Mouse (Mus musculus): ENCODE data around the gene Knstrn. TPM values are rescaled to one million over a fixed set of nuclear protein-coding genes. Genes with fewer than 3 reads are reported as not detected.

Knstrn gene
- polyA plus RNA-seq, 1 experiment from 2014 or later, result 14.8 TPM

DNA sequence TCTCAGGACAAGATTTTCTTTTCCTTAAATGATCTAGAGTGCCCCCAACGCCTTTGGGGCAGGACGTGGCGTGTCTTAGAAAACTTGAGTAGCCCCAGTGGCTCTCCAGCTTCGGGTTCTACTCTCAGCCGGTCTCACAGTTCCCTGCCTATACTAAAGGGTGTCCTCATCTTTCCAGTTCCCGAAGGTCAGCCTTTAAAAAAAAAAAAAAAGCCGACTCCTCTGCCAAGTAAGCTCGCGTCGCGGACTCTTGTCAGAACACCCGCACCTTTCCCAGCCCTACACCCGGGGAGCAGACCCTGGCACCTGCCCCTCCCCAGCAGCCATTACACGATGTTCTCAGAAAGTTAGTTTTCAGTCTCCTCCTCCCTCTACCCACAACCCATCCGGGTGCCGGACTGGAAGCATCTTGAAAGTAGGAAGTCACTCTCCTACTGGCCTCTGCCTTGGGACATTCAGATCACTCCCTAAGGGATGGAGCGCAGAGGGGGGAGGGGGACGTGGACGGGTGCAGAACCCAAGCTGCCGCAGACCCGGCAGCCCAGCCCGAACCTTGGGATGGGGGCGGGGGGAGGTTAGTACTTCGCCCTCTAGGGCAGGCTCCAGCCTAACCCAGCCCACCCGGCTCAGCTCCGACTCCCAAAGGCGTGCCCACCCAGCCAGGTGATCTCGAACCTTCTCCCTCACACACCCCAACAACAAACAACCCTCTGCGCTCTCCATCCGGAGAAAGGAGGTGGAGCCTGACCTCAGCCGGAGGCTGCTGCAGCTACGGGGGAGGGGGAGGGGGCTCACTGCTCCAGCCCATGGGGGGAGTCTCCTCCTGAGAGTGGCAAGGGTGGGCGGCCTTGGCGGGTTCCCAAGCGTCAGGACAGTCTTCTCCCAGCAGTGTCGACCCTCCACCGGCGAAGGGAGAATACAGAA lies 82.4 kb downstream of the Knstrn start:
- peaks cover 76% of the 10 kb centered on the region for H3K27me3 ChIP-seq (replicated peaks)
- H3K9me3 ChIP-seq (replicated peaks), result no peaks in the 10 kb centered on the region
- H3K4me3 ChIP-seq (replicated peaks), result peak overlapping the region; percentile 44
- H3K4me2 ChIP-seq, result peak overlapping the region; percentile 89
- 2% methylated on average over 38 of the region's 38 CpGs for WGBS
- H3K9ac ChIP-seq (replicated peaks), result peak overlapping the region; percentile 49
- no peak overlapping the region for H3K27ac ChIP-seq (replicated peaks)
- no peaks in the 10 kb centered on the region for H3K36me3 ChIP-seq
- peaks cover 34% of the 10 kb centered on the region for H3K4me1 ChIP-seq
- ATAC-seq (ENCODE audit: low FRiP score), result no peak

DNA sequence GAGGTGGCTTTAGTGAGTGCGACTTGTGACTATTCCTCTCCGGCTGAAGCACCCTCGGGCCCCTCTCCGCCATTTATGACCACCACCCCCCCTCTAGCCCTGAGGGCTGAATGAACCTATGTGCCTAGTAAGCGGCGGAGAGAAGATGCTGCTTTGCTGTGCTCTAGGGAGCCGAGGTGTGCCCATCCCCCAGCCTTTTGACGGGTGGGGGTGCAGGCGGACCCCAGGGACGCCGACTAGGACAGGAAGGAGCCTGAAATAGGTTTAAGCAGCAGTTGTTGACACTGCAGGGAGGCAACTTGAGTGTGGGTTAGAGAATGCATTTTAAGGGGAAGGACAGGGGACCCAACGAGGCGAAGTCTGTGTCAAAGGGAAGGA lies 83.1 kb downstream of the Knstrn start:
- H3K4me3 ChIP-seq (replicated peaks), result peak overlapping the region; percentile 44
- no peak overlapping the region for H3K27ac ChIP-seq (replicated peaks)
- peaks cover 34% of the 10 kb centered on the region for H3K4me1 ChIP-seq
- H3K9me3 ChIP-seq (replicated peaks), result no peaks in the 10 kb centered on the region
- peak overlapping the region; percentile 89 for H3K4me2 ChIP-seq
- peaks cover 76% of the 10 kb centered on the region for H3K27me3 ChIP-seq (replicated peaks)
- ATAC-seq (ENCODE audit: low FRiP score), result no peak
- peak overlapping the region; percentile 49 for H3K9ac ChIP-seq (replicated peaks)
- no peaks in the 10 kb centered on the region for H3K36me3 ChIP-seq
- WGBS, result 0% methylated on average over 13 of the region's 13 CpGs

DNA sequence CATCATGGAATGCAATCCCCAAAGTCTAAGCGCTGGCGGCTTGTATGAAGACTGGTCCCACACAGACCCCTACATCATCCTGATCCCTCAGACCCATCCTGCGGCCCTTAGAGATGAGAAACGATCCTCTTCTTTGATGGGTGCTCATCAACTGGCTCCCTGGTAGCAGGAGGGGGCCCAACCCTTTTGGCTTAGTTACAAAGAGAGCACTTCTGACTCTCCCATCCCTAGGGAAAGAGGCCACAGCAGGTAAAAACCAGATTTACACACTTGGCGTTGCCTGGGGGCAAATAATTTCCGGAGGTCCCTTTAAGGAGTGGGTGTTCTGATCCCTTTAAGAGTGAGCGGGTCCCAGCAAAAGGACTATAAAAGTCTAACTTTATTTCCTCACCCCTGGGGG lies 83.6 kb downstream of the Knstrn start:
- H3K9ac ChIP-seq (replicated peaks), result no peak overlapping the region
- no peak for ATAC-seq (ENCODE audit: low FRiP score)

DNA sequence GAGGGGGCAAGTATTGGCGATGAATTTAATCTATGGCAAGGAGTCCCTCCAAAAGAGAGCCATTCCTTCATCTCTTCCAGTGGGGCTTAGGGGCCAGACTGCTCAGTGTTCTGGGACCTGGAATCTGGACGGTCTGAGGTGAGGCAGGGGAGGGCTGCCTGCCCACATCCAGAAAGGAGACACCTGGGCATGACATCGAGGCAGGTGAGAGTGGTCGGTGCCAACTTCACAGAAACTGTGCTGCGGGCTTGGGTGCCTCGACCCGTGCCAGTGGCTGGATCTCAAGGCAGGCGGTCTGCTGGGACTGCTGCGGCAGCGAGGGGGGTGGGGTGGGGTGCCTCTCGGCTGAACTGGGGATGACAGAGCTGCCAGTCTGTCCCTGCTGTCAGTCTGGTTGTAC lies 84.0 kb downstream of the Knstrn start:
- no peaks in the 10 kb centered on the region for H3K36me3 ChIP-seq
- peak overlapping the region; percentile 89 for H3K4me2 ChIP-seq
- 1% methylated on average over 11 of the region's 11 CpGs for WGBS
- no peak for ATAC-seq (ENCODE audit: low FRiP score)
- peaks cover 36% of the 10 kb centered on the region for H3K4me1 ChIP-seq
- no peak overlapping the region for H3K9ac ChIP-seq (replicated peaks)
- no peaks in the 10 kb centered on the region for H3K9me3 ChIP-seq (replicated peaks)
- no peak overlapping the region for H3K4me3 ChIP-seq (replicated peaks)
- H3K27me3 ChIP-seq (replicated peaks), result peaks cover 71% of the 10 kb centered on the region
- H3K27ac ChIP-seq (replicated peaks), result no peak overlapping the region

More for the DNA sequence above, 83.6 kb downstream of the Knstrn start:
- WGBS, result 2% methylated on average over 7 of the region's 7 CpGs
- H3K4me2 ChIP-seq, result peak overlapping the region; percentile 89
- no peaks in the 10 kb centered on the region for H3K9me3 ChIP-seq (replicated peaks)
- peaks cover 34% of the 10 kb centered on the region for H3K4me1 ChIP-seq
- H3K27me3 ChIP-seq (replicated peaks), result peaks cover 75% of the 10 kb centered on the region
- peak overlapping the region; percentile 44 for H3K4me3 ChIP-seq (replicated peaks)
- H3K27ac ChIP-seq (replicated peaks), result no peak overlapping the region
- H3K36me3 ChIP-seq, result no peaks in the 10 kb centered on the region

DNA sequence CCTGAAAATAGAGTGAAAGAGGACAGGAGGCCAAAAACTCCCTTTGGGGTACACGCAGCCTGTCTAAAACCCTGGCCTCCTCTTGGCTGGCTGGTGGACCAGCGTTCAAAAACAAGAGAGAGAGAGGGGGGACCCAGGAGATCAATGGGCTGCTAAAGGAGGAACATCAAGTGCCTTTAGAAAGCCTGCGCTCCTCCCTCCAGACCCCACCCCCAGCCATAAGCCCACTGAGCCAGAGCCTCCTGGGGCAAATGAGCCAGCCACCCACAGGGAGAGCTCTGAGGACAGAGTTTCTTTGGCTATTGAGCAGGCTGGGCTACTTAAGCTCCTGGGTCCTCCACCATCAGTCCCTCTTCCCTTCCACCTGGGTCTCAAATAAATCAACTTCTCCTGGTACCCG lies 85.0 kb downstream of the Knstrn start:
- H3K36me3 ChIP-seq, result no peaks in the 10 kb centered on the region
- no peak overlapping the region for H3K4me2 ChIP-seq
- H3K9me3 ChIP-seq (replicated peaks), result no peaks in the 10 kb centered on the region
- H3K4me3 ChIP-seq (replicated peaks), result no peak overlapping the region
- no peak overlapping the region for H3K9ac ChIP-seq (replicated peaks)
- peaks cover 46% of the 10 kb centered on the region for H3K4me1 ChIP-seq
- peaks cover 63% of the 10 kb centered on the region for H3K27me3 ChIP-seq (replicated peaks)
- ATAC-seq (ENCODE audit: low FRiP score), result no peak
- 7% methylated on average over 4 of the region's 4 CpGs for whole genome bisulfite sequencing
- H3K27ac ChIP-seq (replicated peaks), result no peak overlapping the region

DNA sequence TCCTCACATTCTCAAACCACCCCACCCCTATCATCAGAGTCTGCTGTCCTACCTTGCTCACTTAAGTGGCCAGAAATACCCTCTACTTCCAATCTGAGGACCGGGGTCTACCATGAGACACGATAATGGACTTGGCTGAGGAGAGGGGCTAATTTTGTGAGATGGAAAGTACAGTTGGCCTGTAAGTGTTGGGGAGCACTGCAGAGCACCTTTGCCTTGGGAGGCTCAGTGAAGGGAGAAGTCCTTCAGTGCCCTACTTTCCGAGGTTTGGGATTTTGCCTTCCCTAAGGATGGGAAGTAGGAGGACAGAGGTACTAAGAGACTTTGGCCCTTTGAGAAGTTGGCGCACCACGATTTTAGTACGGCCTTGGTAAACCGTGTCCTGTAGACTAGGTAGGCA lies 85.5 kb downstream of the Knstrn start:
- H3K9me3 ChIP-seq (replicated peaks), result no peaks in the 10 kb centered on the region
- peaks cover 58% of the 10 kb centered on the region for H3K27me3 ChIP-seq (replicated peaks)
- H3K27ac ChIP-seq (replicated peaks), result no peak overlapping the region
- WGBS, result 11% methylated on average over 7 of the region's 7 CpGs
- no peak overlapping the region for H3K4me3 ChIP-seq (replicated peaks)
- peaks cover 51% of the 10 kb centered on the region for H3K4me1 ChIP-seq
- H3K4me2 ChIP-seq, result no peak overlapping the region
- no peak for ATAC-seq (ENCODE audit: low FRiP score)
- no peak overlapping the region for H3K9ac ChIP-seq (replicated peaks)
- no peaks in the 10 kb centered on the region for H3K36me3 ChIP-seq

DNA sequence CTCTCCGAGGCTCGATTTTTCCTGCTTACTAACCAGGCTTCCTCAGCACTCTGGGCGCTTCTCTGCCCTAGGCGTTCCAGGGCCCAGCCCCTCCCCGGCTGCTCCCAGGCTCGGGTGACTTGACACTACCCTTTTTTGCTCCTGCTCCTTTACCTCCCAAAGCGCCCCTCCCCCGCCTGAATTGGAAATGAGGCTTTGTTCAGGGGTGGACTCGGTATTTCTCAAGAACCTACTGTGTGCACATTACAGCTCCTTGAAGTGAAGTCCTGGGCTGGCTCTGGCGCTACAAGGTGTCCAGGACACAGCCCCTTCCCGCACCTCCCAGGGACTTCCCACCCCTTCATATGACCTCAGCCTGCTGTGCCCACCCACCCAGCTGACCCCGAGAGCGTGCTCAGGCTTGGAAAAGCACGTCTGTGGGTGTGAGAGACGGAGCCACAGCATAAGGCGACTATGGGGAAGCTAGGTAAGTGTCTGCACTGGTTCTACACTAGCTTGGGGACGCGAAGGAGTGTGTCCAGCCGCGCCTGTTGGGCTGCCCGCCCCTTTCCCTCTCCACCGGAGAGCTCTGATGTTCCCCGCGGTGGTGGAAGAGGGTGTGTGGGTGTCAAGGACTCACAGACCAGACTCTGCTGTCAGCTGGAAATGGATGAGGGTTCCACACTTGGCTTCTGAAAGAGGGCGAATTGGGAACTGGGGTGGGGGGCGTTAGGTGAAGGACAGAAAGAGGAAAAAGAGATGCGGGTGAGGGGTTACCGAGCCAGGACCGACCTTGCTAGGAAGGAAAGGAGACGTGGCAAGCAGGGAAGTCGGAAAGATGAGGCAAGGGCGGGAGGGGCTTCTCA lies 86.4 kb downstream of the Knstrn start, which contains the start of gene Bahd1:
Bahd1 (plus strand) TSS at position 397 of the 845 bp plus-strand sequence.
- peak; percentile 8 for ATAC-seq (ENCODE audit: low FRiP score)
- Histone ChIP-seq H3K27ac (replicated peaks) (no peak within 1 kb of the TSS), H3K4me1 (peaks cover 60% of the 10 kb centered on the region), H3K9me3 (replicated peaks) (no peaks in the 10 kb centered on the region), H3K9ac (replicated peaks) (peak within 1 kb of the TSS; percentile 60), H3K36me3 (no peaks in the 10 kb centered on the region), H3K4me2 (peak within 1 kb of the TSS; percentile 100), H3K27me3 (replicated peaks) (peaks cover 49% of the 10 kb centered on the region), H3K4me3 (replicated peaks) (peak within 1 kb of the TSS; percentile 93)
- WGBS, result under 1% methylated on average over 32 of the region's 32 CpGs

DNA sequence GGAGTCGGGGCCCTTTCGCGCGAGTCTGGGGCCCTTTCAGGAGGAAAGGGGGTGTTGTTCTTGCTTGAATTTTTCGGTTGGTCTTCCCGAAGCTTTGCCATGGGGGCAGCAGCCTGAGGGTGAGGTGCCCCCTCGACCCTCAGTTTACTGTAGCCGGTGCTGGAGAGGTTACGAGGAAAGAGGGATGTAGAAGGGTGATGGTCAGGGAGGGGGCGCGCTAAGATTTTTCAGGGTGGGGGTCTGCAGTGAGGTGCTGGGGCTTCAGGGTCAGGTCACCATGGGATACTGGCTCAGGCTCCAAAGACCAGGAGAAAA lies 87.0 kb downstream of the Knstrn start:
- H3K9me3 ChIP-seq (replicated peaks), result no peaks in the 10 kb centered on the region
- peak overlapping the region; percentile 100 for H3K4me2 ChIP-seq
- H3K4me3 ChIP-seq (replicated peaks), result peak overlapping the region; percentile 93
- 0% methylated on average over 11 of the region's 11 CpGs for WGBS
- H3K4me1 ChIP-seq, result peaks cover 66% of the 10 kb centered on the region
- no peaks in the 10 kb centered on the region for H3K36me3 ChIP-seq
- H3K9ac ChIP-seq (replicated peaks), result peak overlapping the region; percentile 60
- peaks cover 43% of the 10 kb centered on the region for H3K27me3 ChIP-seq (replicated peaks)
- H3K27ac ChIP-seq (replicated peaks), result no peak overlapping the region
- ATAC-seq (ENCODE audit: low FRiP score), result peak; percentile 13; the same call in 1 of the 2 replicates

DNA sequence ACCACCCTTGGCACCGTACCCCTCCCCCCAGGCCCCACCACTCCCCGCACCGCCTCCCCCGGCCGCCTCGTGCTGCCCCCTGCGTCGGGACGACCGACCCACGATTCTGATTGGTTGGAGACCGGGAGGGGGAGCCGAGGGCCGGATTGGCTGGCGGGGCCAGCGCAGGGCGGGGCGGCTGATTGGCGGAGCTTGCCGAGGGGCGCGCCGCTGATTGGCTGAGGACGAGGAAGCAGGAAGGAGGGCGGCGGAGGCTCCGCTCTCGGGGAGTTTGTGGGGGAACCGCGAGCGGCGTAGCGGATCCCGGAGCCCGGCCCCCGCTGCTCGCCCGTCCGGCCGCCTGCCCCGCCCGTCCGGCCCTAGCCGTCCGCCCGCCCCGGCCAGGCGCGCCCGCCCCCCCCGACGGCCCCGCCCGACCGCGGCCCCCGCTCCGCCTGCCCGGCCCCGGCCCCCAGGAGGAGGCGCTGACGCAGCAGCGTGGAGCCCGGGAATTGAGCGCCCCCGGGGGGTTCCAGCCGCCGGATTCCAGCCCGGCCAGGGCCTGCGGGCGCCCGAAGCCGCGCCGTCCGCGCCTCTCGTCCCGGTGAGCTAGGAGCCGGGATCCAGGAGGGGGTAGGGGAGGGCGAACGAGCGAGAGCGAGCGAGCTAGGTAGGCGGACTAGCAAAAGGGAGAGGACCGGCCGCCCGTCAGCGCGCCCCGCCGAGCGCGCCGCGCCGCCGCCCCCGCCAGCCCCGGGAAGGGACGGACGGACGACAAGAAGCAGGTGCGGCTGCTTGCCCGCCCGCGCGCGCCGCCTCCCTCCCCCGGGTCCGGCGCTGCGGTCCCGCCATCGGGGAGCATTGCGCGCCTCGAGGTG lies 87.6 kb downstream of the Knstrn start:
- 1% methylated on average over 70 of the region's 120 CpGs for WGBS
- peak; percentile 94 for ATAC-seq (ENCODE audit: low FRiP score)
- Histone ChIP-seq H3K4me2 (peak overlapping the region; percentile 100), H3K27me3 (replicated peaks) (peaks cover 37% of the 10 kb centered on the region), H3K36me3 (no peaks in the 10 kb centered on the region), H3K27ac (replicated peaks) (peak overlapping the region; percentile 87), H3K9ac (replicated peaks) (peak overlapping the region; percentile 91), H3K4me3 (replicated peaks) (peak overlapping the region; percentile 93), H3K9me3 (replicated peaks) (no peaks in the 10 kb centered on the region), H3K4me1 (peaks cover 68% of the 10 kb centered on the region)

DNA sequence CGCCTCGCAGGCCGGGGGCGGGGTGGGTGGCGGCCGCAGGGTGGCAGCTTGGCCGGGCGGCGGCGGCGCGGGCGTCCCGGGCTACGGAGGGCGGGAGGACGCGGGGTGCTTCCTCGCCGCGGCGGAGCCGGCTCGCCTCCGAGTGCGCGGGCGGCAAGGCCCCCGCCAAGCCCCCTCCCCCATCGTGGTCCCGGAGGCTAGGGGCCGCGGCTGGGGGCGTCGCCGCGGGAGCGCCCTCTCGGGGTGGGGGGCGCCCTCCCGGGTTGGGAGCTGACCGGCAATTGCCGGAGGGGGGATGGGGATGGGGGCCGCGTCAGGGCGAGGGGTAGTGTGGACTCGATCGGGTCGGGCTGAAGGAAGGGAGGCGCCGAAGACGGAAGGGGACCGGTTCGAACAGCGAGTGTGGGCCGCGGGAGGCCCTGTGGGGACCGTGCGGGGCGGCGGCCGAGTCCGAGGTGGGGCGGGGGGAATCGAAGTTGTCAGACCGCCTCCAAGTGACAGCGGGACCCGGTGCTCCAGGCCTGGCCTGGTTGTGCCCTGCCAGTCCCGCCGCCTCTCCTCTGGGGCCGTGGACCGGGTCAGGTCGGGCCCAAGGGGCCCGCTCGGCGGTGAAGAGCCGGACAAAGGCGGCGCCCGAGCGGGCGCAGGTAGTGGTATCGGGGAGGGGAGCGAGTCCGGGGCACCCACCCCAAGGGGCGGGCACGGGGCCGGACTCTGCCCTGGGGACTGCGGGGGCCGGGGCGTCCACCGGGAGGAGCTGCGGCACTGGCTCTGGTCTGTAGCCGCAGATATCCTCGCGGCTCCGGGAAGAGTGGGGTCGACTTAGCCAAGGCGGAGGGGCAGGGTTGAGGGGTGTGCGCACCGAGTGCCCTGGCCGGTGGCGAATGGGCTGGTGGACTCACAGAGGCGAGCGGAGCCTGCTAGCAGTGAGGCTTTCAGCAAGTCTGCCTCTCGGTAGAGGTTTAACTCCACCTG lies 88.5 kb downstream of the Knstrn start:
- Histone ChIP-seq H3K27me3 (replicated peaks) (peaks cover 29% of the 10 kb centered on the region), H3K9me3 (replicated peaks) (no peaks in the 10 kb centered on the region), H3K9ac (replicated peaks) (peak overlapping the region; percentile 91), H3K4me2 (peak overlapping the region; percentile 100), H3K36me3 (no peaks in the 10 kb centered on the region), H3K4me1 (peaks cover 60% of the 10 kb centered on the region), H3K4me3 (replicated peaks) (peak overlapping the region; percentile 93), H3K27ac (replicated peaks) (peak overlapping the region; percentile 87)
- 1% methylated on average over 80 of the region's 106 CpGs for WGBS
- ATAC-seq (ENCODE audit: low FRiP score), result peak; percentile 7; the same call in 1 of the 2 replicates
